23 mouse cellular contexts compared by ENCODE assay signal in genomic region chr2:50513276-50513675, GRCm38 (mm10).
"Had no signal": no experiment of that assay in that cellular context is flagged by ENCODE, and none has a peak within 500 bp of the region (broad histone marks: within the 10 kb centered on the region; RNA-seq: fewer than 3 reads in every experiment).

No protein-coding gene starts in this region.

- H3K36me3 ChIP-seq: limb, embryonic 12.5 days; limb, embryonic 15.5 days; midbrain, embryonic 10.5 days; neural tube, embryonic 12.5 days; neural tube, embryonic 15.5 days had no signal

- H3K4me1 ChIP-seq: limb, embryonic 12.5 days; limb, embryonic 15.5 days; megakaryocyte, embryonic 14.5 days; midbrain, embryonic 10.5 days had no signal

- H3K9me3 ChIP-seq: limb, embryonic 15.5 days; megakaryocyte, embryonic 14.5 days; midbrain, embryonic 10.5 days; neural tube, embryonic 12.5 days had no signal

- DNase-seq: left cerebral cortex, postnatal 4 days; liver, postnatal 0 days; lung, embryonic 14.5 days; lung, postnatal 36 days; midbrain, embryonic 14.5 days; right cerebral cortex, adult 18-20 months; right cerebral cortex, postnatal 14 days; right cerebral cortex, postnatal 4 days; thymus, adult 2 months; thymus, postnatal 14 days; thymus, postnatal 4 days had no signal

- ATAC-seq: hindbrain, embryonic 16.5 days; intestine, embryonic 16.5 days; liver, postnatal 0 days; lung, postnatal 0 days had no signal

- H3K4me2 ChIP-seq: limb, embryonic 12.5 days; limb, embryonic 15.5 days; liver, embryonic 11.5 days; lung, embryonic 14.5 days; neural tube, embryonic 12.5 days; neural tube, embryonic 15.5 days had no signal

- H3K9ac ChIP-seq: limb, embryonic 12.5 days; limb, embryonic 15.5 days; liver, embryonic 14.5 days; liver, postnatal 0 days; lung, embryonic 14.5 days; neural tube, embryonic 12.5 days; neural tube, embryonic 15.5 days had no signal

- H3K4me3 ChIP-seq: limb, embryonic 12.5 days; limb, embryonic 15.5 days; megakaryocyte, embryonic 14.5 days; midbrain, embryonic 10.5 days; neural tube, embryonic 12.5 days; neural tube, embryonic 15.5 days had no signal

- H3K27me3 ChIP-seq: limb, embryonic 12.5 days; limb, embryonic 15.5 days; megakaryocyte, embryonic 14.5 days; neural tube, embryonic 12.5 days; neural tube, embryonic 15.5 days had no signal

- H3K27ac ChIP-seq: limb, embryonic 12.5 days; limb, embryonic 15.5 days; liver, embryonic 14.5 days; midbrain, embryonic 10.5 days; neural tube, embryonic 12.5 days; neural tube, embryonic 15.5 days; stomach, postnatal 0 days had no signal
